Mouse (Mus musculus): ENCODE measurements around the gene Rita1. TPM values are rescaled to one million over a fixed set of nuclear protein-coding genes. Genes with fewer than 3 reads are reported as not detected.
A peak's percentile ranks its signal among the peaks of the same experiment; 100 is the strongest.

Rita1 gene
- total RNA-seq, 2 experiments from 2014 or later, result 28.7 to 31.0 TPM

- DNase-seq (ENCODE audit: low spot score in 2 of 2), result no peak
Measured at GRCm38 (mm10) chr5:120574469-120575063, 37.8 kb downstream of the Rita1 start.

GRCm38 (mm10) chr5:120571056-120571740, 41.2 kb downstream of the Rita1 start:
- DNase-seq (ENCODE audit: low spot score in 2 of 2), result no peak

- DNase-seq (ENCODE audit: low spot score in 2 of 2), result no peak
Measured at GRCm38 (mm10) chr5:120570289-120570897, 42.0 kb downstream of the Rita1 start.

DNA sequence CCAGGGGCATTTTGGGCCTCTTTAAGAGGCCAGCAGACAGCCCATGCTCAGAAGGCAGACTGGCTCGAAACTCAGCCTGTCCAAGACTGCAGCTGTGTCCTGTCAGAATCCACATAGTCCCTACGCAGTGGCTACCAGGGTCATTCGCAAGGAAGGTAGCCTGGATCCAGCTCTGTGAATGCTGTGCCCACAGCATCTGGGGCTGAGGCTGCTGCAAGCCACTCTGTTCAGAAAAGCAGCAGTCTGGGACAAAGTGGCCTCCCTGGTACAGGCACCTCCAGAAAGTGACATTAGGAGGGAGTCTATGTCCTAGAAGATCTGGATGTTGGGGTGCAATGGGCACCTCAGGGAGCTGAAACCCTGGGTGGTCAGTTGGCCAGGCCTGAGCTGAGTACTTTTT, 42.6 kb downstream of the Rita1 start:
- DNase-seq (ENCODE audit: low spot score in 2 of 2), result no peak

- DNase-seq (ENCODE audit: low spot score in 2 of 2), result no peak
Measured at GRCm38 (mm10) chr5:120568964-120569363, 43.4 kb downstream of the Rita1 start.

- no peak for DNase-seq (ENCODE audit: low spot score in 2 of 2)
Measured at GRCm38 (mm10) chr5:120568336-120568768, 44.0 kb downstream of the Rita1 start.

GRCm38 (mm10) chr5:120567761-120568211, 44.6 kb downstream of the Rita1 start:
- no peak for DNase-seq (ENCODE audit: low spot score in 2 of 2)

- DNase-seq (ENCODE audit: low spot score in 2 of 2), result peak in 1 of 2 experiments; percentile 62
Measured at GRCm38 (mm10) chr5:120567253-120567701, 45.1 kb downstream of the Rita1 start.

DNA sequence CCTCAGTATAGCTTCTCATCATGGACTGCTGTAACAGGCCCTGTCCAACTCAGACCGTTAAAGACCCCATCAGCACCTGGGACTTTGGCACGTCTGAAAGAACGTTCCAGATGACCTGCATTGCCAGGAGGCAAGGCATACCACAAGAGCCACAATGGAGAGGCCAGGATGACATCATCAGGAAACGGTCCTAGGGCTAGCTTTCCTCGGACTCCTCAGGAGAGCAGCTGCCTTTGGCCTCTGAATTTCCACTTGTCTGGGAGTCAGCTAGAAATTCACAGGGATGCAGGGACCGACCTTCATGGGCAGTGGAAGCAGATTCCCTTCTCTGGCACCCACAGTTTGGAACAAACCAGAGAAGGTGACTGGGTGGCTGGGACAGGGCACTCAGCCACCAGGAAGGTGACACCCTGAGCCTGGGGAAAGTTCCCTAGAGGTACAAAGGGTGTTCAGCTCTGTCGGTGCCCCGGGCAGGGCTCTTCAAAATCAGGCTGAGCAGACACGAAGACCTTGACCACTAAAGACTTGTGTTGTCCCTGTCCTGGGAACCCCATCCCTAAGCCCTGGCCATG, 45.6 kb downstream of the Rita1 start:
- no peak for DNase-seq (ENCODE audit: low spot score in 2 of 2)

GRCm38 (mm10) chr5:120566101-120566500, 46.3 kb downstream of the Rita1 start:
- no peak for DNase-seq (ENCODE audit: low spot score in 2 of 2)

- DNase-seq (ENCODE audit: low spot score in 2 of 2), result no peak
Measured at GRCm38 (mm10) chr5:120565171-120565905, 47.1 kb downstream of the Rita1 start.

DNA sequence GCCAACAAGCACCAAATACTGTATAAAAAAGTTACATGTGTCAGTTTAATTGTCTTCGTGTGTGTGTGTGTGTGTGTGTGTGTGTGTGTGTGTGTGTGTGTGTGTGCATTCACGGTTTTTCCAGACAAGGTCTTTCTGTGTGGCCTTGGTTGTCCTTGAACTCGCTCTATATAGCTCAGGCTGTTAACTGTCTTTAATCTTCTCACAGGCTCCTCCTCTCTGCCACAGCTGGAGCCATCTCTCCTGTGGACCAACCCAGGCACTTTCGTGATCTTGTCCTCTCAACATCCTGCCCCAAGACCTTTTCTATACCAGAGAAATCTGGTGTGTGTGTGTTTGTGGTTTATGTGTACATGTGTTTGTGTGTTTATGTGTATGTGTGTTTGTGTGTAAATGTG, 48.5 kb downstream of the Rita1 start:
- DNase-seq (ENCODE audit: low spot score in 2 of 2), result no peak

DNA sequence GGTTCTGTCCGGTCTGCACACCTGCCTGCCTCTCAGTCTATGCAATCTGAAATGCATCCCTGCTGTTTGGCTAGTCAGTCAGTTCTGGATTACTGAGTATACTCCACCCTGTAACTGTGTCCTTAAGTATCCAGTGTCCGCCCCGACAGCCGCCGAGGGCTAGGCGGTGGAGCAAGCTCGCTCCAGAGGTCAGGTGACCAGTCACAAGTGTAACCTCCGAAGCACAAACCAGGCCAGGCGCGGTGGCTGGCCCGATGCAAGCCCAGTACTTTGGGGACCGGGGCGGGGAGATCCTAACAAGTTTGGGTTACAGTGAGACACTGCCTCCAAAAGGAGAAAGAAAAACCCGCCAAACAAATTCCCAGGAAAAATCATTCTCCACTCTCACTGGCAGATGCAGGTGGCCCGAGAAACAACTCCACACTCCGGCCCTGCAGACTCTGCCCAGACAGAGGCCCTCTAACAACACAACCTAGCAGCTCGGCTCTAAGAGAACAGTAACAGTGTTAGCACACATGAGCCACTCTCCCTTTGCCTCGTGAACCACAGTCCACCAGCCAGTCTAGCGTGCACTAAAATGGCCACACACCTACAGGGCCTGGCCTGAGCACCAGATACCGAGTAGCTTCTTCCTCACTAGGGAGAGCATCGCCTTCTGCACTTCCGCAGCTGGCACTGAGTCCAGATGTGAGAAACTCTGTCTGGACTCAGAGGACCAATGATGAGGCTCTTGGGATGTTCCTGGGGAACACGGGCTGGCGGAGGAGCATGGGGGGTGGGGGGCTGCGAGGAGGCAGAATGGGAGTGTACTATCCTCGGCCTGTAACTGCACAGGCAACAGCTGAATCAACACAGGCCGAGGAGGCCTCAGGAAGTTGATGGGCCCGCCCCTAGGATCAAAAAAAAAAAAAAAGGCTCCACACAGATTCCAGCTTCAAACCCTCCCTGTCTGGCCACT, 49.2 kb downstream of the Rita1 start:
- DNase-seq (ENCODE audit: low spot score in 2 of 2), result no peak

- DNase-seq (ENCODE audit: low spot score in 2 of 2), result peak in 1 of 2 experiments; percentile 49
Measured at GRCm38 (mm10) chr5:120560616-120561311, 51.6 kb downstream of the Rita1 start.

GRCm38 (mm10) chr5:120560129-120560615, 52.2 kb downstream of the Rita1 start:
- peak in 1 of 2 experiments; percentile 50 for DNase-seq (ENCODE audit: low spot score in 2 of 2)

- no peak for DNase-seq (ENCODE audit: low spot score in 2 of 2)
Measured at GRCm38 (mm10) chr5:120558762-120559161, 53.6 kb downstream of the Rita1 start.

GRCm38 (mm10) chr5:120558041-120558440, 54.3 kb downstream of the Rita1 start:
- DNase-seq (ENCODE audit: low spot score in 2 of 2), result no peak

- DNase-seq (ENCODE audit: low spot score in 2 of 2), result no peak
Measured at GRCm38 (mm10) chr5:120555871-120556270, 56.5 kb downstream of the Rita1 start.

DNA sequence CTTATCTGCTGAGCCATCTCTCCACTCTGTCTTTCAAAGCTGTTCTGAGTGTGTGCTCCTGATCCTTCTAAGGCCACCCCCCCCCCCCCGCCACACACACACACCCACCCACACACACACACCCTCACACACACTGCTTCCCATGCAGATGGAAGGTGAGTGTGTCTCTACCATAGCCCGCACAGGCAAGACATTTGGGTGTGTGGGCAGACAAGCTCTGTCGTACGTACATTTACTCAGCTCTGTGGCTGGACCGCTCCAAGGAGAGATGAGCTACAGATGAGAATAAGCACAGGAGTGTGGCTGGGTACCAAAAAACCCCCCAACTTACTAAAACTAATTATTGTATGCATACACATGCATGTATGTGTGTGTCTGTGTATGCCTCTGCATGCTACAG, 61.7 kb downstream of the Rita1 start:
- DNase-seq (ENCODE audit: low spot score in 2 of 2), result no peak
